Mouse (Mus musculus) cerebellum, adult 2 months (tissue): ENCODE results near the gene Pdxk.
A peak's percentile ranks its signal among the peaks of the same experiment; 100 is the strongest.

Experiments
- CTCF ChIP-seq: fragments of 200-500 bp; IDR thresholded peaks from 2 replicates; pipeline ENCODE4 v1.5.1; 2011; ENCODE audit warnings: low read depth, mild to moderate bottlenecking, control low read depth, low read length, moderate library complexity, borderline replicate concordance; ENCODE audit not compliant: insufficient read depth
- POLR2A ChIP-seq: fragments of 200-500 bp; IDR thresholded peaks from 2 replicates; pipeline ENCODE4 v1.6.1; 2011; ENCODE audit warnings: low read length, control low read depth, borderline replicate concordance; ENCODE audit not compliant: insufficient read depth

- TF ChIP-seq POLR2A: peak; percentile 95
- no peak for TF ChIP-seq CTCF
Observed at GRCm38 (mm10) chr10:78464792-78465207, at the start of gene Pdxk.
